Mouse (Mus musculus) myocyte (in vitro differentiated cells): ENCODE measurements around the gene AL607142.1. TPM values are rescaled to one million over a fixed set of nuclear protein-coding genes. Genes with fewer than 3 reads are reported as not detected.
A peak's percentile ranks its signal among the peaks of the same experiment; 100 is the strongest.

Experiments used
- H3K27me3 ChIP-seq: one replicate; pipeline ENCODE4 v1.6.1; 2011; ENCODE audit not compliant: control insufficient read depth, insufficient read depth, insufficient read length
- H3K36me3 ChIP-seq: one replicate; pipeline ENCODE4 v1.6.1; 2011; ENCODE audit not compliant: control insufficient read depth, insufficient read depth
- H3K4me2 ChIP-seq: one replicate; pipeline ENCODE4 v1.6.1; 2011; ENCODE audit warnings: low read depth, control low read depth
- H3K4me3 ChIP-seq: one replicate; pipeline ENCODE4 v1.5.1; 2011; ENCODE audit warnings: mild to moderate bottlenecking, control low read depth, moderate library complexity
- H3K79me2 ChIP-seq: one replicate; pipeline ENCODE4 v1.6.1; 2011; ENCODE audit not compliant: control insufficient read depth, insufficient read depth
- H3ac ChIP-seq: one replicate; pipeline ENCODE4 v1.6.1; 2011; ENCODE audit not compliant: control insufficient read depth, insufficient read length
- CEBPB ChIP-seq: IDR thresholded peaks from 2 replicates; pipeline ENCODE4 v1.6.1; 2011; ENCODE audit warnings: mild to moderate bottlenecking, moderate library complexity; ENCODE audit not compliant: poor library complexity, insufficient read depth, severe bottlenecking
- E2F4 ChIP-seq: IDR thresholded peaks from one replicate; pipeline ENCODE4 v1.6.1; 2011; ENCODE audit warnings: mild to moderate bottlenecking, control low read depth, moderate library complexity; ENCODE audit not compliant: insufficient read depth
- MAX ChIP-seq: IDR thresholded peaks from one replicate; pipeline ENCODE4 v1.6.1; 2011; ENCODE audit warnings: low read depth, mild to moderate bottlenecking, control low read depth
- MYOD1 ChIP-seq, 3 experiments: IDR thresholded peaks; one replicate each; pipeline ENCODE4 v1.6.1; 2011; ENCODE audit warnings: control low read depth in 2 of 3, low read depth in 2 of 3, mild to moderate bottlenecking in 2 of 3, moderate library complexity in 1 of 3; ENCODE audit not compliant: insufficient read length in 2 of 3, control insufficient read depth in 1 of 3
- MYOG ChIP-seq, 3 experiments: IDR thresholded peaks; one replicate each; pipeline ENCODE4 v1.6.1; 2011; ENCODE audit warnings: control low read depth in 2 of 3, low read depth in 2 of 3, mild to moderate bottlenecking in 2 of 3; ENCODE audit not compliant: insufficient read length in 2 of 3, control insufficient read depth in 1 of 3, insufficient read depth in 1 of 3
- POLR2A ChIP-seq: IDR thresholded peaks from one replicate; pipeline ENCODE4 v1.6.1; 2011; ENCODE audit warnings: low read depth, mild to moderate bottlenecking, control low read depth, moderate library complexity; ENCODE audit not compliant: insufficient read length
- POLR2AphosphoS2 ChIP-seq: IDR thresholded peaks from one replicate; pipeline ENCODE4 v1.6.1; 2011; ENCODE audit warnings: low read depth, control low read depth; ENCODE audit not compliant: insufficient read length
- REST ChIP-seq: IDR thresholded peaks from one replicate; pipeline ENCODE4 v1.6.1; 2011; ENCODE audit warnings: mild to moderate bottlenecking, control low read depth, moderate library complexity; ENCODE audit not compliant: insufficient read depth, insufficient read length
- SRF ChIP-seq: IDR thresholded peaks from one replicate; pipeline ENCODE4 v1.6.1; 2011; ENCODE audit warnings: low read depth; ENCODE audit not compliant: control insufficient read depth, insufficient read length
- TCF12 ChIP-seq: IDR thresholded peaks from one replicate; pipeline ENCODE4 v1.6.1; 2011; ENCODE audit warnings: mild to moderate bottlenecking, control low read depth; ENCODE audit not compliant: poor library complexity, insufficient read depth, severe bottlenecking
- TCF3 ChIP-seq: IDR thresholded peaks from one replicate; pipeline ENCODE4 v1.6.1; 2011; ENCODE audit warnings: low read depth, control low read depth; ENCODE audit not compliant: insufficient read length
- USF1 ChIP-seq: IDR thresholded peaks from one replicate; pipeline ENCODE4 v1.6.1; 2011; ENCODE audit warnings: low read depth, mild to moderate bottlenecking, control low read depth, moderate library complexity
- polyA plus RNA-seq: library from polyadenylated mRNA; unstranded; fragments of >200 nt; fragmentation: generic; extraction: Trizol; gene quantifications from one replicate; pipeline ENCODE4 v1.2.1, GENCODE M21; 2012; ENCODE audit warnings: missing spikeins

The AL607142.1 gene
- polyA plus RNA-seq, 1 experiment = not detected

DNA sequence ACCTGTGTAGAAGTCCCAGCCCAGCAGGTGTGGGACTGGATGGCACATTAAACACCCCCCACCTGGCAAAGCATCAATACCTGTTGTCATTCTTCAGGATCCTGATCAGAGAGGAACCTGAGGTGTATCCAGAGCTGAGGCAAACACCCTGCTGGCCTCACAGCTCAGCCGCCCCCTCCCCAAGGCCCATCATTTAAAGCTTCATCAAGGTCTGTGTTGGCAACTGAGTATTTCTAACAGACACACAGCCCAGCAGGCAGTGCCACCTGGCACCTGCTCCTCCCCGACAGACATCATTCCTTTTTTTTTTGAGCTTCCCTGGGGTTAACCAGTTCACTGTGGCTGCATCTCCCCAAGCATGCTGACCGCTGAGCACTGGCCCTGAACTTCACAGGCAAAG, 50.7 kb downstream of the AL607142.1 start:
- H3K4me3 ChIP-seq = no peak overlapping the region
- H3K79me2 ChIP-seq = no peaks in the 10 kb centered on the region
- no peak for TF ChIP-seq TCF3
- TF ChIP-seq POLR2A = no peak
- no peaks in the 10 kb centered on the region for H3K36me3 ChIP-seq
- no peaks in the 10 kb centered on the region for H3K27me3 ChIP-seq
- H3K4me2 ChIP-seq = no peak overlapping the region
- no peak overlapping the region for H3ac ChIP-seq

DNA sequence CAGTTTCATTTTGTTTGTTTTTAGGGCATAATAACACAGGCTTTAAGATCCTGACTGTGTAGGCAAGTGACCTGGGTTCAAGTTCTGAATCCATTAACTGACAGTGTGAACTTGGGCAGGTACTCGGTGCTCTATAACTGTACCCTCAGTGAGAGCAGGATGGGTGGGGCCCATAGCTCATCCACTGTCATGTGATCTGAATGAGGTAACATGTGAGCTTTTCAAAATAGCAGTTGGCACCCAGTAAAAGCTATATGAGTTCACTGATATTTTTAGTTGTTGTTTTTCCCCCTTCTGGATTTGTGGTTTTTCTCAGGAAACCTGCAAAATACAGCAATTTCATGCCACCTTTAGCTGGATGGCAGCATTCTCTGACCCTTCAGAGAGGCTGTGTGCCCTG, 51.5 kb downstream of the AL607142.1 start:
- Histone ChIP-seq H3K27me3 (no peaks in the 10 kb centered on the region), H3K4me3 (no peak overlapping the region), H3ac (no peak overlapping the region), H3K79me2 (no peaks in the 10 kb centered on the region), H3K4me2 (no peak overlapping the region), H3K36me3 (no peaks in the 10 kb centered on the region)
- TF ChIP-seq MYOD1 (IDR thresholded peaks at IDR 0.05; ENCODE audit: control insufficient read depth in 1 of 3, insufficient read length in 2 of 3, low read depth in 2 of 3) = no peak
- TF ChIP-seq MAX = no peak
- TF ChIP-seq POLR2A = no peak
- no peak for TF ChIP-seq SRF
- TF ChIP-seq USF1 = peak; percentile 27

GRCm38 (mm10) chr4:120120276-120120675, 55.5 kb downstream of the AL607142.1 start:
- TF ChIP-seq SRF (no peak), USF1 (peak; percentile 7)
- H3K27me3 ChIP-seq = no peaks in the 10 kb centered on the region

DNA sequence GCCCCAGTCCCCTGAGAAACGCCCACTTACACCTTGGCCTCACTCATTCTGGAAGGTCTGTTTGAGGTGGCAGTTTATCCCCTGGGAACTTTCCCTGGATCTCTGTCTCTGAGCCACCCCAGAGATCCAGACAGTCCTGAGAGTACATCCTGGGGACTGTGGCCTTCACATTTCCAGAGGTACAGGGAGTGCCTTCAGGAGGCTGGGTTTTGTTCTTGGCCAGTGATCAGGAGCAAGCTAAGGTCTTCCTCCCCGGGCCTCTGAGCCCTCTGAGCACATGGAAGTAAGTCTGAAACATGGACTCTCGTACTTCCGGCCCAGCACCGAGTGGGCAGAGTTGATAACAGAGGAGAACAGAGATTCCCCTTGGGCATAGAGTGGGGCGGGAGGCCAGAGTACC, 59.9 kb downstream of the AL607142.1 start:
- Histone ChIP-seq H3K4me2 (no peak overlapping the region), H3K4me3 (no peak overlapping the region), H3K36me3 (no peaks in the 10 kb centered on the region), H3ac (no peak overlapping the region), H3K79me2 (no peaks in the 10 kb centered on the region), H3K27me3 (no peaks in the 10 kb centered on the region)
- no peak for TF ChIP-seq USF1
- TF ChIP-seq TCF12 = no peak
- TF ChIP-seq E2F4 = no peak
- TF ChIP-seq MYOG (IDR thresholded peaks at IDR 0.05; ENCODE audit: control insufficient read depth in 1 of 3, insufficient read depth in 1 of 3, insufficient read length in 2 of 3, low read depth in 2 of 3) = no peak
- no peak for TF ChIP-seq REST
- TF ChIP-seq CEBPB = no peak

More at GRCm38 (mm10) chr4:120120276-120120675, 55.5 kb downstream of the AL607142.1 start:
- Histone ChIP-seq H3K4me3 (no peak overlapping the region), H3K79me2 (no peaks in the 10 kb centered on the region), H3K4me2 (no peak overlapping the region), H3K36me3 (no peaks in the 10 kb centered on the region), H3ac (no peak overlapping the region)

GRCm38 (mm10) chr4:120126047-120126446, 61.3 kb downstream of the AL607142.1 start:
- no peaks in the 10 kb centered on the region for H3K27me3 ChIP-seq
- no peak overlapping the region for H3K4me2 ChIP-seq
- H3K36me3 ChIP-seq = no peaks in the 10 kb centered on the region
- no peaks in the 10 kb centered on the region for H3K79me2 ChIP-seq
- no peak overlapping the region for H3K4me3 ChIP-seq
- TF ChIP-seq TCF3 = no peak
- no peak for TF ChIP-seq POLR2A
- TF ChIP-seq CEBPB = no peak
- no peak for TF ChIP-seq MAX
- TF ChIP-seq REST = no peak
- no peak for TF ChIP-seq POLR2AphosphoS2
- no peak for TF ChIP-seq TCF12
- peak in 1 of 3 experiments; percentile 71 for TF ChIP-seq MYOG (IDR thresholded peaks at IDR 0.05; ENCODE audit: control insufficient read depth in 1 of 3, insufficient read depth in 1 of 3, insufficient read length in 2 of 3, low read depth in 2 of 3)
- peak in 2 of 3 experiments; percentile 37 to 40 for TF ChIP-seq MYOD1 (IDR thresholded peaks at IDR 0.05; ENCODE audit: control insufficient read depth in 1 of 3, insufficient read length in 2 of 3, low read depth in 2 of 3)
- TF ChIP-seq E2F4 = no peak
- no peak for TF ChIP-seq SRF
- no peak for TF ChIP-seq USF1
- no peak overlapping the region for H3ac ChIP-seq

DNA sequence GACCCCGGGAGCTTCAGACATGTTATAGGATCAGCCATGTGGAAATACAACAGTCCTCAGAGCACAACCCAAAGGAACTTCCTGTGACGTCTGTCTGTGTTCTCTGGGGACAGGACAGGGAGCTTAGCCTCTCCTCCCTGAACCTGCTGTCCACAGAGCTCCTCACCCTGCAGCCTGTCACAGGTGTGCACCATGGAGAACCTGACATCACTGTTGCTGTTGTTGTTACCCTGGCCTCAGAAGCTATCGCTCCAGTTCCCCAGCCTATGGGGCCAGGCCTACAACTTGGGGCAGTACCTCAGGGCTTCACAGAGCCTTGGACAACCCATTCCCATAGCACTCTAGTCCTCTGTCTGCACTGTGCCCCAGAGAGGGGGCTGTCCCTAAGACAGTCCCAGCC, 62.5 kb downstream of the AL607142.1 start:
- Histone ChIP-seq H3K27me3 (no peaks in the 10 kb centered on the region), H3K4me2 (no peak overlapping the region), H3K79me2 (no peaks in the 10 kb centered on the region), H3K4me3 (no peak overlapping the region), H3K36me3 (no peaks in the 10 kb centered on the region), H3ac (no peak overlapping the region)
- TF ChIP-seq TCF3 (no peak), POLR2AphosphoS2 (no peak), USF1 (no peak), TCF12 (no peak), MYOD1 (IDR thresholded peaks at IDR 0.05; ENCODE audit: control insufficient read depth in 1 of 3, insufficient read length in 2 of 3, low read depth in 2 of 3) (no peak), E2F4 (no peak), REST (no peak), POLR2A (no peak), MAX (no peak), CEBPB (no peak), SRF (no peak), MYOG (IDR thresholded peaks at IDR 0.05; ENCODE audit: control insufficient read depth in 1 of 3, insufficient read depth in 1 of 3, insufficient read length in 2 of 3, low read depth in 2 of 3) (no peak)
